Mouse (Mus musculus) c-Kit-positive CD71-positive TER-119-negative erythroid progenitor cells, embryonic 14.5 days (primary cell): ENCODE data around the gene Osbpl2.

Source experiments
- DNase-seq: peaks from one replicate; pipeline ENCODE4 v3.0.0-alpha.2; 2013; ENCODE audit warnings: low read depth

Gene Osbpl2

DNA sequence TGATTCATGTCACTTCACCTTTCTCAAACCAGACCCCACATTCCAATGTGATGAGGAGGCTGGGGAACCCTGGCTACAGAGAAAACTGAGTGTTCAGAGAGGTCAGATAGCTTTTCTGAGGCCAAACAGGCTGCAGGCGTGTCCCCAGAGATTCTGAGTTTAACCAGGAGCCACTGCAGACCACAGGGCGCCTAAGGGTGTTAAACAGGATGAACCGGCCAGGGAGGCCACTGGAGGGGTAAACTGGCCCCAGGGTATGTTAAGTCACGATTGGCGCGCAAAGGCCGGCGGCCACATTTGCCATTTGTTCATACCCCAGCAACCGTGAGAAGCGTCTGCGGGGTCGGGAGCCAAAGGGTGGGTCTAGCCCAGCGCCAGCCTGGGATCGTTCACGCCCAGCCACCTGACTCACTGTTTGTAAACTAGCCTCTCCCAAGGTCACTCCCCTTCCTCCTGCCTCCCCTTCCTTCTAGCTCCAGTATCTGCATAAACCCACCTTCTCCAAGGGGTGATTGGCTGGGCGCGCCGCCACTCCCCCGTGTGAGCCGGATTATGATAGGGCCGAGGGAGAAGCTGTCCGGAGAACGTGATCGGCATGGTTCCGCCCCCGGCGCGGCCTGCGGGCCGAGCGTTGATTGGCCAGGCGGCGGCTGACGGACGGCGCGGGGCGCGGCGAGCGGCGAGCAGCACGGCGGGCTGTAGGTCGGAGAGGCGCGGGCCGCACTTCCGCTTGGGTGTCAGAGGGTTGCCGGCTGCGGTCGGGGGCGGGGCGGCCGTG, at the start of gene Osbpl2:
TSS of gene Osbpl2 (plus strand) at position 646 of the 778 bp plus-strand sequence.
- peak; percentile 97 for DNase-seq

DNA sequence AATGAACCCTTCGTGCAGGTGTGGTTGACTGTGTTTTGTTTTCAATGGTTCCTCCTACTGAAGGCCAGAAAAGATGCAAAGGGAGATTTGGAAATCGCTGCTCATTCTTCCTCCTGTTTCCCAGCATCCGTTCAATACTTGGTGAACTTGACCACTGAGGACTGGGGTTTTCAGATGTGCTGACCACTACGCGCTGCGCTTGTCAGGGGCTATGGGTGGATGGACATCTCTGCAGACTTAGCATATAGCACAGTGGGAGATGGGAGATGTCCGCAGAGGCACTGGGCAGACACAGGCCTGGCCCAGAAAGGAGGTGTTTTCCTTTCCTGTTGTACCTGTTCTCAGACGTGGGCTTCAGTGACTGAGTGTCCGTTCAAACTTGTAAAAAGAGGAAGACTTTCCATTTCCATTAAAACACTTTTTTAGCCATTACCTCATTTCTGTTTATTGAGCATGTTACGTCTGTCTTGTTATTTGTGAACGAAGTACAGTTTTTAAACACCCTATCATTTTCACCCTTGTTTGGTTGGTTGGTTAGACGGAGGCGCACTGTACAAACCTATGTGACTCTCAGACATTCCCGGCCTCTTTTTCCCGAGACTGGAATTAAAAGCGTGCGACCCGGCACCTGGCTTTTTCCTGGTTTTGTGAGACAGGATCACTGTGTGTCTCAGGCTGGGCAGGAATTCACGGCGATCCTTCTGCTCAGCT, 49.2 kb upstream of the Osbpl2 start:
- DNase-seq, result peak; percentile 23

GRCm38 (mm10) chr2:180070481-180071453, 48.3 kb upstream of the Osbpl2 start, which contains the start of gene Mtg2:
TSS of gene Mtg2 (plus strand) at chr2:180070588.
- DNase-seq, result peak; percentile 84

DNA sequence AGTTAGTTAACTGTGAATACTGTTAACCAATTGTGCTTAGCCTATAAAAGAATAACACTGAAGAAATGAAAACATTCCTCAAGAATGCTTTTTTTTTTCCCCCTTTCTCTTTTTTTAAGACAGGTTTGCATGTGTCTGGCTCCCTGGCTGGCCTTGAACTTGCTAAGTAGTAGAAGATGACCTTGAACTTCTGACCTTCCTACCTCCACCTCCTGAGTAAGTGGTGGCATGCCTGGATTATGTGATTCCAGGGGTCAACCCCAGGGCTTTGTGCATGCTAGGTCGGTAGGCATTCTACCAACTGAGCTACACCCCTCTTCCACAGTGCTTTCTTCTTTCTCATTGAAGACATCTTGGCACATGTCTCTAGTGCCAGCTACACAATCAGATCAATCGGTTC, 47.4 kb upstream of the Osbpl2 start:
- no peak for DNase-seq

DNA sequence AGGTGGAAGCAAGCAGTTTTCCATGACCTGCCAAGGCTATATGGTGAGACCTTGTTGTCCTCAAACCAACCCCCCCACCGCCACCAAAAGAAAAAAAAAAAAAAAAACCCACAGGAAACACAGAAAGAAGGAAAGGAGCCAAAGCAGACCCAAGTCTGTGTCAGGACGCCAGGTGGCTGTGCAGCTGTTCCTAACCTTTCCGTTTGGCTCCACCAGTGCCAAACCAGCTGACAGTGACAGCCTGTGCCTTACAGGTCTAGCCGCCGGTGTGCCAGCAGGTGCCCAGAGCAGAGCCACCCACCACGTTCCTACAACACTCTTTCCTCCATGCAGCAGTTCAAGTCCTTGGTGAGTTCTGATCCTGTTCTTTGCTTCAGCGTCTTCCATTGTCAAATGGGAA, 46.2 kb upstream of the Osbpl2 start:
- no peak for DNase-seq

- DNase-seq, result no peak
Measured at GRCm38 (mm10) chr2:180077622-180078021, 41.5 kb upstream of the Osbpl2 start.

DNA sequence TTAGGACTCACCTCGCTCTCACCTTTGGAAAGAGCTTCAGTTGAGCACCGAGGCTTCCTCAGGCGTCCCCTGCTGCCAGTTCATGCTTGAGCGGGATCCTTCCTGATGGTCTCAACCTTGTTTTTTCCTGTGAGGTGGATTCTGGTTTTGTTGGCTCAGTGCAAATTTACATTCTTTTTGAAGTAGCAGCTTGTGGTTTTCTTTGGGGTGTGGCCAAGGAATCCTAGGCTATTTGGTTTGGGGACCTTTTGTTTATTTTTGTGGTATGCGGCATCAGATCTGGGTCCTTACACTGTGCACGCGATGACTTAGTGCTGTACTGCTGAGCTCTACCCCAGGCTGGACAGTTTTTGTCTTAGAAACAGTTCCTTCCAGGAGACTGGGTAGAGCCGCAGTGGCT, 38.4 kb upstream of the Osbpl2 start:
- DNase-seq, result no peak

DNA sequence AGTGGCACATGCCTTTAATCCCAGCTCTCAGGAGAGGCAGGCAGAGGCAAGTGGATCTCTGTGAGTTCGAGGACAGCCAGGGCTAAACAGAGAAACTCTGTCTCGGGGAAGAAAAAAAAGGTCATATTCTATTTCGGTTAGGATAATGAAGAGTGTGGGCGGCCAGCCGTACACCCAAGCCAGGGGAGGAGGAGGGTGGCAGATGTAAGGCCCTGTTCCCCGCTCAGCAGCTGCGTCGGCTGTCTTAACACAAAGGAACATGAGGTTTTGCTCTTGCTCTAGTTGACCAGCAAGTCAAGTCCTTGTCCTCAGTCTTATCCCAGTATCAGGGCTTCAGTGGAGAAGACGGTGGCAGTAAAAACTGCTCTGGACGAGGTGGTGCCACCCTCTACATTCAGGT, 36.0 kb upstream of the Osbpl2 start:
- no peak for DNase-seq

- no peak for DNase-seq
Measured at GRCm38 (mm10) chr2:180084565-180084964, 34.5 kb upstream of the Osbpl2 start.

DNA sequence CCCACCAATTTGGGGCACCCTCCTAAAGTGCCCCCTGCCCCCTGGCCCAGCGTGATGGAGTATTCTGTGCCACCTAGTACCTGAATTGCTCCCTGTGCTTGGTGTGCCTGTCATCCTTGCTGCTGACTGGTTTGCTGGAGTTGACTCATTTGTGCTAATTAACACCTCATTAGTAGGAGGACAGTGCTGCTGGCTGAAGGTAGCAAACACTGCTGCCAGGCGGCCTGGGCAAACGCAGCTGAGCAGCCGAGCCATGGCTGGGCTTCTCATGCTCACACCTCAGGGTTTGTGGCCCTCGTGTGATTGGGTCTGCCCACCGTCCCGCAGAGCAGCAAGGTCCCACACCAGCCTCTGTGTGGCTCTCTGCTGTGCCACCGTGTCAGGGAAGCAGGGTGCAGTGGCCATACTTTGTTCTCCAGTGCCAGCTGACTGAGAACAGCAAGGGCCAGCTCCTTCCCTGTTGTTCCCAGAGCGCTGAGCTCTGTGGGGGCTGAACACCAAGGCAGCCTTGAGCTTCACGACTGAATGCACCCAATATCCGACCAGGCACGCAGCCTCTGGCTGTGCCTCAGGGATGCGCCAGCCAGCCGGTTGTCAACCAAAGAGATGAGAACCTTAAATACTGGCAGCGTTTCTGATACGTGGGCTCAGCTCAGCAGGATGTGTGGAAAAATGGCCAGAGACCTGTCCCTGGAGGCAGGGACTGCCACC, 33.0 kb upstream of the Osbpl2 start:
- no peak for DNase-seq

DNA sequence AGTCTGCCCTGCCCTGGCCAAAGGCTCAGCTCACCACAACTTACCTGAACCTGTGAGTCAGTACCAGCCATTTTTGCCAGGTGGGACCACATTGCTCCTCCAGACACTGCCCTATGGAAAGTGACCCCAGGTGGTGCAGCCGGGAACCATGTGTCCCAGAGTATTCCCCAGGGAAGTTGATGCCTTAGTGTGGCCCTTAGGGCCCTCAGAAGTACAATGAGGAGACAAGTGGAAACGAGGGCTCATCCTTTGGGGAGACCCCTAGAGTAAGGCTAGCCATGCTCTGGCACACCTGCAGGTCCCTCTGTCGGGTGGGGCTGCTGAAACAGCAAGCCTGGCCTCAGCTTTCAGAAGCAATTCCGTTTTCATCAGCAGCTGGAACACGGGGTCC, 32.5 kb upstream of the Osbpl2 start:
- DNase-seq, result no peak

- no peak for DNase-seq
Measured at GRCm38 (mm10) chr2:180087472-180087871, 31.6 kb upstream of the Osbpl2 start.

GRCm38 (mm10) chr2:180090285-180090684, 28.8 kb upstream of the Osbpl2 start:
- DNase-seq, result no peak

- no peak for DNase-seq
Measured at GRCm38 (mm10) chr2:180095711-180096110, 23.4 kb upstream of the Osbpl2 start.

DNA sequence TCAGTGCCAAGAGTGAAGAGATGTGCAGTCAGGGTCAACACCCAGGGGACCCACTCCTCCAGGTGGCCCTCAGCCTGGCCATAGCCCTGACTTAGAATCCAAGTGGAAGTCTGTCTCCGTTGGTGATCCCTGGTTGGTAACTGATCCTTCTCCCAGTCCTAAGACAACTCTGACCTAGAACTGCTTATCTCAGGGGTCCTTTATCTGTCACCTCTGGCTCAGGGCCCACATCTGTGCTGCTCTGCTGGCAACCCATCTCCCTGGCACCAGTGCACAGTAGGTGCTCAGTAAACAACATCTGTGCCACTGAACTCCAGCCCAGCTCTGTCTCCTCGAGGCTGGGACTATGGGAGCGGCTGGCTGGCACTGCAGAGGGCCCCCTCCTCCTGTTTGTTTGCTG, 21.5 kb upstream of the Osbpl2 start:
- no peak for DNase-seq

DNA sequence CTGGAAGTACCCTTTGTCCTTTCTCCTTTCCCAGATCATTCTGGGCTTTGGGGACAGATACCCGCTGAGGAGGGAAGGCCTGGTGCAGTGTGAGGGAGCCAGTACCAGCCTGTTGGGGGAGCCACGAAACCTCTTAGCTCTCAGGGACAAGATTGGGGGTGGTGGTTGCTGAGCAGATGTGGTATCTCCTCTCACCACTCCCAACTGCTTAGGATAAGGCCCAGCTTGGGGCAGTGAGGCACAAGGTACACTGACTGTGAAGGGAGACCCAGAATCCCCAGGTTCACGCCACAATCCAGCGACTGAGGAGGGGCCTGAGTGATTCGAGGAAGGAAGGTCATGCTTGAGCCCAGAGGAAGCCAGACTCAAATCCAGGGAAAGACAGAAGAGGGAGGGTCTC, 20.9 kb upstream of the Osbpl2 start:
- no peak for DNase-seq

- DNase-seq, result no peak
Measured at GRCm38 (mm10) chr2:180099529-180099928, 19.6 kb upstream of the Osbpl2 start.

DNA sequence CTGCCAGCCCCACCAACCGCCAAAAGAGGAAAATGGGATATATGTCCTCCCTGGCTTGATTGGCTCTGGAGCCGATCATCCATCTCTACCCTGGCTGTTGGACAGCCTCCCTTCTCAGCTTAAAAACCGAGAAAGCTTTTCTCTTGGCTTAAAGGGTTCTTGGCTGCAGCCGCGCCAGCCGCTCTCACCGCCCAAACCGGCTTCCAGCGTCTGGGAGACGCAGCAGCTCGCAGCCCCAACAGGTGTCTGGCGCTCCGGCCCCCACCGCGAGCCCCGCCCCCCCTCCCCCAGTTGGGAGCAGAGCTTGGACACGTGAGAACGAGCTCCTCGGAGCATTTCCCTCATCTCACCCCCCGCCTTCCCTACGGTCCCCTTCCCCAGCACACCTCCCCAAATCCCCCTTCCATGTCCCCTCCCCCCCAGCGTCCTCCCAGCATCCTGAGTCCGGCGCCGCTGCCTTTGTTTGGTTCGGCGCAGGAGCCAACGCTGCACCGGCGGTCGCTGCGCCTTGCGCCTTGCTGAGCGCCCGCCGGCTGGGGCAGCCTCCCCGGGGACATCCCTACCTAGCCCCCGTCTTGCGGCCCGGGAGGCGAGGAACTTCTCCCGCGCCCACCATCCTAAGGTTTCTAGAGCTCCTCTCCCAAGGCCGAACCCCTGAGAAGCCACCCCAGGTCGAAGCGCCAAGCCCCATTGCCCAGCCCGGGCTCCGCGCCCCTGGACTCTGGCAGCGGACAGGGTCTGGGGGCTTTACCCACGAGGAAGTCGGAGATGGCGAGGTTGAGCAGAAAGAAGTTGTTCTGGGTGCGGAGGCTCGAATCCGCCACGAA, 15.7 kb upstream of the Osbpl2 start:
- no peak for DNase-seq

- DNase-seq, result no peak
Measured at GRCm38 (mm10) chr2:180103978-180104658, 15.0 kb upstream of the Osbpl2 start, which contains the start of gene Hrh3. TSS of gene Hrh3 (minus strand) at chr2:180104488.
